Mouse (Mus musculus) layer of hippocampus, adult 9-11 months (tissue): ENCODE data around the gene Phf1.
A peak's percentile ranks its signal among the peaks of the same experiment; 100 is the strongest.

Experiments used
- DNase-seq: peaks from one replicate; pipeline ENCODE4 v3.0.0; 2022

The Phf1 gene

GRCm38 (mm10) chr17:26933885-26934827 is 1.3 kb downstream of the Phf1 start:
- no peak for DNase-seq

GRCm38 (mm10) chr17:26935027-26935426 is 2.2 kb downstream of the Phf1 start:
- DNase-seq = no peak

- DNase-seq = no peak
Observed at GRCm38 (mm10) chr17:26936453-26936852, 3.6 kb downstream of the Phf1 start.

- DNase-seq = no peak
Observed at GRCm38 (mm10) chr17:26936921-26937695, 4.3 kb downstream of the Phf1 start.

GRCm38 (mm10) chr17:26937883-26938695 is 5.2 kb downstream of the Phf1 start:
- no peak for DNase-seq

DNA sequence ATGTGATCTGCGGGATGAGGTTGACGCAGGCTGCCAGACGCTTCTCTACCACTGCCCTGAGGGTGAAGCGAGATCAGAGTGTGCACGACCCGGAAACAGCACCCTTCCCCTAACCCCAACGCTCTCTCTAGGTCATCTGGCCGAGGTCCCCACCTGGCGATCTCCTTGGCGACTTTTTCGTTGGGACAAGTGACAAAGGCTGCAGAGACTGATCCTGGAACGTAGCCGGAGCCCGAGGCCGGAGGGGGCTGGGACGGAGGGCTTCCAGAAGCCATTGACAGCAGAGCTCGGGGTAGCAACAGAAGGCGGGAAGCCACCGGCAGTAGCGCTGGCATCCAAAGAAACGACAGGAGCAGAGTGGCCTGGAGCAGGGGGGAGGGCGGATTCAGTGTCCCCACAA is 5.9 kb downstream of the Phf1 start:
- DNase-seq = no peak

DNA sequence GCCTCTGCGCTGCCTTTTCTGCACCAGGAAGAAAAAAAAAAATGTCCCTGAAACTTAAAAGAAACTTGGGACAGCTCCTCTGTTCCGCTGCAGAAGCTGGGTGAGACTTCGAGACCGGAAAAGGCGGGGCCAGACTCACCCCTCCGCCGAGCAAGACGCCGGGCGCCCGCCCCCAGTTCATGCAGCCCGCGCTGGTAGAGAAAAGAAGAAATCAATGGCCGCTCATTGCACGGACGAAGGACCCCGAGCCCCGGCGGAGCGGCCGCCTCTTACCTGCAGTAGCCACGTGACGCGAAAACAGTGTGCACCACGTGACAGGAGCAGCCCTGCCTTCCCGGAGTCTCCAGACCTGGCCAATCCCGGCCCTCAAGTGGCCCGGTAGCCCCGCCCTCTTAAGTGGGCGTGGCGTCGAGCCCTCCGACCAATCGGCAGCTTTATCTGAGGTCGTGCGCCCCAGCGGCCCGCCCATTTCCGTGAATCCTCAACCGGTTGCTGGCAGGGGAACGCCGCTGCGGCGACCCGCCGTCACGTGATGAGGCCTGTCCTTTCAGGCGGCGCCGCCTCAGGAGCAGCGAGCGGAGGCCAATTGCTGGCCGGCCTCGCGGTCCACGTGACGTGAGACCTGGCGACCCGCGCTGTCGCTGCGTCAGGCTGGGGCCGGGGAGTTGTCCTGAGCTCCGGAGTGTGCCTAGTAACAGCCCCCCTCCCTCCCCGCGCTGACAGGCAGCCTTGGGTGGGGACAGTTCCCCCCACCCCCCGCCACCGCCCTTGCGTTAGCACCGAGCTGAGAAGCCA is 6.5 kb downstream of the Phf1 start, which contains the start of gene Cuta:
Gene Cuta (minus strand): TSS at position 392 of the 795 bp plus-strand sequence.
- DNase-seq = peak; percentile 100

- no peak for DNase-seq
Observed at GRCm38 (mm10) chr17:26939973-26940300, 7.1 kb downstream of the Phf1 start.

DNA sequence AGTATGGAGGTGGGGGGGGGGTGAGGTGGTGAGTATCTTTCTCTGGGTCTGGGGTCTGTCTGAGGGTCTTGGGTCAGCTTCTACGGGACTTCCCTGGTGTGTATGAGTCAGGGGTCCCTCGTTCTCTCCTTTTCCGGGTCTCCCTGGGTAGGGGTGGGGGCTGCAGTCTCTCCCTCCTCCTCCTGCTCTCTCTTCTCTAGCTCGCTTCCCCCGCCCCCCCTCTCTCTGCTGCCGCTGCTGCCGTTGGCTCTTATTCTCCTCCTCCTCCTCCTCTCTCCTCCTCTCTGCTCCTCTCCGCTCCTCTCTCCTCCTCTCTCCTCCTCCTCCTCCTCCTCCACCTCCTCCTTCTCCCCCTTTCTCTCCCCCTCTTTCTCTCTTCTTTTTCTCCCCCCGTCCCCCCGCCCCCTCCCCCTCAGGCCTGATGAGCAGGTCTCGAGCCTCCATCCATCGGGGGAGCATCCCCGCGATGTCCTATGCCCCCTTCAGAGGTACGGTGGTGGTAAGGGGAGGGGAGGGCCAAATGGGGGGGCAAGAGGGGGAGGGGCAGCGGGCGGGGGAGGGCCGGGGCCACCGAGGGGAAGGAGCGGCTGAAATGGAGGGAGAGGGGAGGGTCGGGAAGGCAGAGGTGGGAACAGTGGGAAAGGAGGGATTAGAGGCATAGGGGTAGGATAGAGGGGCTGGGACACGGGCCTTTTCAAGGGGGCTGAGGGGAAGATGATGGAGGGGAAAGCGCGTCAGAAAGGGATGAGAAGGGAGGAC is 8.4 kb downstream of the Phf1 start, which contains the start of gene Syngap1:
Gene Syngap1 (plus strand): TSS at position 223 of the 759 bp plus-strand sequence.
- no peak for DNase-seq

DNA sequence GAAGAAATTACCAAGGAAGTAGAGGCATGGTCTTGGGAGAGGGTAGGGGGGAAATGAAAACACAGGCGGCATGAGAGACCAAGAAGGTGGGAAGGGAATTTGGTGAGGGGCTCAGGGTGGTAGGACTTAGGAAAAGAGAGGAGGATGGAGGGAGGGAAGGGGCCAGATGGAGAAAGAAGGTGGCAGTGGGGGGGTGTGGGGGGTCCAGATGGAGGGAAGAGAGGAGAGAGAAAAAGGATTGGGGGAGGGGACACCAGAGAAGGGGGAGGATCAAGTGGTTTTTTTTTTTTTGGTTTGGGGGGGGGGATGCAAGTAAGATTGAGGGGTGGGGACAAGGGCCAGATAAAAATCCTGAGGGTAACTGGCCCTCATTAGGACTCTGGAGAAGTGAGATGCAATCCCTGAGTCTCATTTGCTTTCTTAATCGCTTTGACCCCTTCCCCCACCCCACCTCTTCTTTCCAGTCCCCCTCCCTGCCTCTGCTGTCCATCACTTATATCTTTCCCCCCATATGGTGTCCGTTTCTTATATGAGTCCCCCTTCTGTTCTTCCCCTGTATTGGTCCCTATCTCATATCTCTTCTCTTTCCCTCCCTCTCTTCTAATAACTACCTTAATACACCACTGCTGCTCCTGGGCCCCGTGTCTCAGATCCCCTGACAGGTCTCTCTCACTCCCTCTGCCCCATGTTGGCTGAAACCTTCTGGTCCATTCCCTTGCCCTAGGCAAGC is 9.2 kb downstream of the Phf1 start:
- DNase-seq = no peak

DNA sequence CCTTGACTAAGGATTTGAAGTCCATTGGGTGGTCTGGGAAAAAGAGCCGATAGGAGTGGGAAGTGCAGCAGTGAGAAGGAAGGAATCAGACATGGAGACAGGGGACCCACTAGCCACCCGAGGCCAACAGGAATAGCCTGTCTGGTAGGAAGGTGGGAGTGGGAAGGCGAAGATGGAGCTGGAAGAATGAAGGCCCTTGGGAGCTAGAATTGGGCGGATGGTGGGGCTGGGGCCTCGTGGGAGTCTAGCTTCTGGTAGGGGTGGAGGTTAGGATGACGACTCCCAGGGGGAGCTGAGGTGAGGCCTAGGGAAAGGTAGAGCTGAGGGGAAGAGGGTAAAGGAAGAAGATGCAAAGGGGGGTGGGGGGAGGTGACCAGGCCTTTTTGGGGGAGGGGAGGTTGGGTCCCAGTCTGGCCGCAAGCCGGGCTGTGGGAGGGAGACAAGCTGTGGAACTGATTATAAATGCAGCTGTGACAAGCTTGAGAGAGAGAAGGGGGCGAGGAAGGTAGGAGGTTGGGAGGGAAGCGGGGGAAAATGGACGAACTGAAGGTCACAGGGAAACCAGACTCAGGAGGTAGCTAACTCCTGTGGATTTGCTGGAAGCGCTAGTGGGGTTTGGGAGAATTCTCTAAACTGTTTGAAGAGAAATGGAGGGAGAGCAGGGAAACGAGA is 13.1 kb downstream of the Phf1 start:
- DNase-seq = no peak

DNA sequence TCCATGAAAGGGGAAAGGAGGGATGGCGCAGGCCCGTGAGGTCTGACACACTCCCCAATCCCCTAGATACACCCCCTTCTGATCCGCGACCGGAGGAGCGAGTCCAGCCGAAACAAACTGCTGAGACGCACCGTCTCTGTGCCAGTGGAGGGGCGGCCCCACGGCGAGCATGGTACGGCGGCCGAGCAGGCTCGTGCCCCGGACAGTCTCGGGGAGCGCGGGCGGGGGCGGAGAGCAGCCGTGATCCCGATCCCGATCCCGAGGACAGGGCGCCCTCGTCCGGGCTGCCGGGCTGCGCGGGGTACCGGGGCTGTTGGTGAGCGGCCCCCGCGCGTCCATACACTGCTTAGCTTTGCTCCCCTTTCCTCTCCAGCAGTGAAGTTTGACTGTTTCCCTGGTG is 13.7 kb downstream of the Phf1 start:
- DNase-seq = no peak

DNA sequence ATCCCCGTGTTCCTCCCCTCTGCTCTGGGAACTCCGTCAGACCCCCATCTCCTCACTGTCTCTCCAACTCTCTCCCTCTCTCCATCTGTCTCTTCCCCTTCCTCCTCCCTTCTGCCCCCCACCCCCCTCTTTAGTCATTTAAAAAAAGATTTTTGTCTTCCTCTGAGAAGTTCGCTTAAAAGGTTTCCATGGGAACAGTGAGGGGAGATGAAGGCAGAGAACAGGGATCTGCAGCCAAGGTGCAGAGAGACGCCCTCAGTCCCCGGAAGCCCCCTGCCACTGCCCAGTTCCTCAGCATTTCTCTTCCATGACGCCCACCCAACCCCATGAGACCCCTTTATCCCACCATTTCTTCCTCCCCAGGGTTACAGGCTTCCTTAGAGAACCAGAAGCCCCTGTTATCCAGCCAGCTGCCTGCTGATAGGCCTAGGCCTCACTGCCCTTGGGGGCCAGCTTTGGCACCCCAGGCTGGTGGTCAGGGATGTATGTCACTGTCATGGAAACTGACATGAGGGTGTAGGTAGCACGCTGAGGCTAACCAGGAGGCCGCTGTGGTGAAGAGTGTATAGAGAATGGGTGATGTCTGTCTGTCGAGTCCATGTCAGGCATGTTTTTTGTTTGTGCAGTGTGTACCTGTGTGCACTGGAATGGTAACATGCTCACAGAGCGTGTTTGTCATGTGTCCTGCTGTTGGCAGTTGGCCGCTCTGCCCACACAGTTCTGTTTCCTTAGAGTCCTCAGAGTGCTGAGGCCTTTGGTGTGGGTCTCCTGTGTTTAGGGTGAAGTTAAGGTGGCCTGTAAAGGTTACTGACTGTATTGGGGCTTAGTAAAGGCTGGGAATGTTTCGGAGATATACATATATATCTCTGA is 14.6 kb downstream of the Phf1 start:
- DNase-seq = no peak

DNA sequence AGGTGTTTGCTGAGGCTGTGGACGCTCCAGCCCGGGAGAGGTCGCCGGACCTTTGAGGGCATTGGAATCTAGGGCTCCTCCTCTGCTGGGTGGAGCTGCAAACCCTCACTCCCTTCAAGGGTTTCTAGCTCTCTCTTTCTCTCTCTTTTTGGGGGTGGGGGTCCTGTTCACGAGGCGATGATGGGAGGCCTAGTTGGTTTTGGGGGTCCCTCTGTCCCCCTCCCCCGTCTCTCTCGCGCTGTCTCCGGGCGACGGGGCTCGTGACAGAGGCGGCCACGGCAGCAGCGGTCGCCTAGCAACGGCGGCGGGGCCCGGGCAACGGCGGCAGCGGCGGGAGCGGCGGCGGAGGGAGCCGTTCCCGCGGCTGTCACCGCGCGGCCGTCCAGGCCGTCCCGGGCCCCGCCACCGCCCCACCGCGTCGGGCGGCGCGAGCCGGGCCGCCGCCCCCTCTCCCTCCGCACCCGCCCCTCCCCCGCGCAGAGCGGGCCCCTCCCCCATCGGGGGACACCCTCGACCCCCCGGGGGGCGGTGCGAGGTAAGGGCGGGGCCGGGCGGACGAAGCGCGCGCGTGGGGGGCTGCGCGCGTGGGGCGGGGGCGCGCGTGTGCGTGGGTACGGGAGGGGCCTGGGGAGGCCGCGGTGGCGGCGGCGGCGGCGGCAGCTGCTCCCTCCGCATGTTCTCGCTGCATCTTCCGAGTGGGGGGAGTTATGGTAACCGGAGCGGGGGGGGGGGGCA is 15.6 kb downstream of the Phf1 start:
- no peak for DNase-seq

DNA sequence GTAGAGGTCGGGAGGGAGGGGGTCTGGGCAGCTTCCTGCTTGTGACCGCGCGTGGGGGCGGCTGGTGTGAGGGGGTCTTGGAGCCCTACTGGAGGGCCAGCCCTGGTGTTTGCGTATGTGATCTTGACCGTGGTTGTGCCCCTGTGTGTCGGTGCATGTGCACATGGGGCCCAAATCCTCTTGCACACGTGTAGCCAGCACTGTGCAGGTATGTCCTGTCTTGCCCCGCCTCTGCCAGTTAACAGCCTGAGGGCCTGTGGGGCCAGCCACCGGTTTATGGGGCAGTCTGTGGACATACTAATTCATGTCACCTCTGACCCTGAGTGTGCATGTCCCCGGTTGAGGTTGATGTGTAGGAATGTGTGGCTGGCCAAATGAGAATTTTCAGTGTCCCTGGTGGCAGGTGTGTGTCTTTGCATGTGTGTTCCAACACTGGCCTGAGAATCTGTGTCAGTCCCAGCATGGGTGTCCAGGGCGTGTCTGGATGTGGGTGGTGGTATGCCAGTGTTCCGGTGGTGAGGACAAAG is 16.3 kb downstream of the Phf1 start:
- no peak for DNase-seq

DNA sequence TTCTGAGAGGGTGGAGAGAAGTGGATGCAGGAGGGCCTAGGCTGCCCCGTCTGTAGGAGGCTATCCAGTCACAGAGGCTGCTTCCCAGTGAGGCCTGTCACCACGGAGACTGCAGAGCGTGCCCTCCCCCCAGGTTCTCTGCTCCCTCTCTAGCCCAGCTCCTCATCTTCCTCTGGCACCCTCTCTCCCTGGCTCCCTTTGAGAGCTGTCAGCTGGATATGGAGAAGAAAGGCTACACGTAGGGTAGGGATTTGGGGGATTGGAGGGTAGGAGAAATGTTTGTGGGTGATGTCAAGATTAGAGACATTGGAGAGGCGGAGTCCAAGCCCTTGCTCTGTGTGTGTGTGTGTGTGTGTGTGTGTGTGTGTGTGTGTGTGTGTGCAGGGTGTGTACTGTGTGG is 17.0 kb downstream of the Phf1 start:
- DNase-seq = no peak

DNA sequence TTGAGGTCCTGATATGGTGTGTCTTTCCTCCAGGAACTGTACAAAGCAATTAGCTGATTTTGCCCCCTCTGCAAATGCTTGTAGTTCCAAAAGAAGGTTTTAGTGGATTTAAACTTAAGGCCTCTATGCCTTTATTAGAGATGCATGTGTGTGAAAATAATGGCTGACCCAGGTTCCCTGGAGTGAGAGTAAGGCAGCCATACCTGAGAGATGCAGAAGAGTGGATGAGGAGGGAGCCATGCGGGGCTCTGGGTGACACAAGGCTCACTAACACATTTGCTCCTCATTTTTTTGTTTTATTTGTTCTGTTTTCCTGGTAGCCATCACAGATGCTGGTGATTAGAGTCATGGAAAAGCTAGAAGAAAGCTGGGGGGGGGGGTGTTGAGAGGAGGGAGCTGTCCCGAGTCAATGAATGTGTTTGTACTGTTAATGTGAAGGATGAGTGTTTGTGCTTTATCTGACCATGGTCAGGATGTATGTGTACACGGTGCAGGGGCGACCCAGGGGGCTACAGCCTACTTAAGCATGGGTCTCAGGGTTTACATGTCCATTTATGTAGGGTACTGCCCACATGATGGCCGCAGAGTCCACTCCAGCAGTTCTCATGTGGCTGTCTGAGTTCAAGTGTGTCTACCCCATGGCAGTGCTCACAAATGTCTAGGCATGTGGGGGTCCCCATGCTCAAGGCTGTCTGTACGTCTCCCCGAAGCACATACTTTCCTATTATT is 17.9 kb downstream of the Phf1 start:
- no peak for DNase-seq
